Mouse (Mus musculus) spleen, adult 2 months (tissue): ENCODE measurements around the gene Prkaa2.

Source experiments
- CTCF ChIP-seq: fragments of 200-500 bp; IDR thresholded peaks from 2 replicates; pipeline ENCODE4 v1.5.1; 2011; ENCODE audit warnings: mild to moderate bottlenecking, inconsistent platforms; ENCODE audit not compliant: insufficient read depth, insufficient read length, insufficient replicate concordance; ENCODE audit errors: extremely low read depth
- POLR2A ChIP-seq: fragments of 200-500 bp; IDR thresholded peaks from 2 replicates; pipeline ENCODE4 v1.6.1; 2011; ENCODE audit warnings: low read depth, low read length, inconsistent platforms

DNA sequence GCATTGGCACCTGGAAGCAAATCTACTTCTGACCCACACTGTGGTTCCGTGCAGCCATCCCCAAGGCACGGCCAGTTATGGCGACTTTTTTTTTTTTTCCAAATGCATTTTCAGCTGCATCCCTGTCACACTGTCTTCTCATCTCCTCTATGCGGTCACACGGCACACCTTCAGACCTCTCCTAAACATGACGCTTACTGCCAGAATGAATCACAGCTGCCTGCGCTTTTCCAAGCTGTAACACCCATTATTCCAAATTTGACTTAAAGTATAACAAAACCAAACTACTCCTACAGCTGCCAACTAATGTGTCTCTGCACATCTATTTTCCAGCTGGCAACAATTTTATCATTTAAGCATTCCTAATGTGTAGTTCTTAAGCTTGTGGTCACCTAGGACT lies 11.0 kb downstream of the Prkaa2 start:
- TF ChIP-seq CTCF (no peak), POLR2A (no peak)
